Mouse (Mus musculus): ENCODE measurements at regions not wholly inside any gene's neighbourhood (a gene's known extent, or its start where the extent isn't known, plus 50 kb on each side); places are given as distances from the start of the nearest gene placed in this dataset.

- no peak for TF ChIP-seq CTCF (IDR thresholded peaks at IDR 0.05)
- no peak for TF ChIP-seq POLR2A (IDR thresholded peaks at IDR 0.05; ENCODE audit: insufficient read depth, low read depth, low read length)
These were observed 579.3 kb upstream of the Nr5a2 start for GRCm38 (mm10) chr1:137539424-137540116.
